Mouse (Mus musculus): ENCODE data around the gene Adcy7.

Adcy7 gene

GRCm38 (mm10) chr8:88325251-88325650, 53.0 kb downstream of the Adcy7 start:
- ATAC-seq (ENCODE audit: insufficient number of reproducible peaks, low FRiP score, low TSS enrichment): no peak

- ATAC-seq (ENCODE audit: insufficient number of reproducible peaks, low FRiP score, low TSS enrichment): no peak
Observed at GRCm38 (mm10) chr8:88325795-88326194, 53.6 kb downstream of the Adcy7 start.

- no peak for ATAC-seq (ENCODE audit: insufficient number of reproducible peaks, low FRiP score, low TSS enrichment)
Observed at GRCm38 (mm10) chr8:88326328-88326727, 54.1 kb downstream of the Adcy7 start.

- no peak for ATAC-seq (ENCODE audit: insufficient number of reproducible peaks, low FRiP score, low TSS enrichment)
Observed at GRCm38 (mm10) chr8:88328689-88329088, 56.5 kb downstream of the Adcy7 start.

GRCm38 (mm10) chr8:88330816-88331215, 58.6 kb downstream of the Adcy7 start:
- ATAC-seq (ENCODE audit: insufficient number of reproducible peaks, low FRiP score, low TSS enrichment): no peak

- no peak for ATAC-seq (ENCODE audit: insufficient number of reproducible peaks, low FRiP score, low TSS enrichment)
Observed at GRCm38 (mm10) chr8:88334384-88334783, 62.2 kb downstream of the Adcy7 start.

- no peak for ATAC-seq (ENCODE audit: insufficient number of reproducible peaks, low FRiP score, low TSS enrichment)
Observed at GRCm38 (mm10) chr8:88334975-88335374, 62.8 kb downstream of the Adcy7 start.

GRCm38 (mm10) chr8:88339221-88339620, 67.0 kb downstream of the Adcy7 start:
- ATAC-seq (ENCODE audit: insufficient number of reproducible peaks, low FRiP score, low TSS enrichment): no peak

- ATAC-seq (ENCODE audit: insufficient number of reproducible peaks, low FRiP score, low TSS enrichment): no peak
Observed at GRCm38 (mm10) chr8:88339887-88340695, 67.9 kb downstream of the Adcy7 start.

GRCm38 (mm10) chr8:88342026-88342425, 69.8 kb downstream of the Adcy7 start:
- ATAC-seq (ENCODE audit: insufficient number of reproducible peaks, low FRiP score, low TSS enrichment): no peak

- no peak for ATAC-seq (ENCODE audit: insufficient number of reproducible peaks, low FRiP score, low TSS enrichment)
Observed at GRCm38 (mm10) chr8:88349046-88349445, 76.8 kb downstream of the Adcy7 start.

GRCm38 (mm10) chr8:88357226-88357933, 85.2 kb downstream of the Adcy7 start:
- ATAC-seq (ENCODE audit: insufficient number of reproducible peaks, low FRiP score, low TSS enrichment): no peak

- ATAC-seq (ENCODE audit: insufficient number of reproducible peaks, low FRiP score, low TSS enrichment): no peak
Observed at GRCm38 (mm10) chr8:88357946-88358345, 85.7 kb downstream of the Adcy7 start.

- ATAC-seq (ENCODE audit: insufficient number of reproducible peaks, low FRiP score, low TSS enrichment): no peak
Observed at GRCm38 (mm10) chr8:88359959-88360358, 87.8 kb downstream of the Adcy7 start.

- ATAC-seq (ENCODE audit: insufficient number of reproducible peaks, low FRiP score, low TSS enrichment): 0 out of 2 replicates have a peak, but pooled peaks have one; percentile 10
Observed at GRCm38 (mm10) chr8:88361044-88361707, 89.0 kb downstream of the Adcy7 start.

- peak; percentile 80 for ATAC-seq (ENCODE audit: insufficient number of reproducible peaks, low FRiP score, low TSS enrichment)
Observed at GRCm38 (mm10) chr8:88361708-88362428, 89.7 kb downstream of the Adcy7 start, which contains the start of gene Brd7. Brd7 (minus strand) TSS chr8:88362194.

GRCm38 (mm10) chr8:88362446-88363150, 90.4 kb downstream of the Adcy7 start:
- ATAC-seq (ENCODE audit: insufficient number of reproducible peaks, low FRiP score, low TSS enrichment): no peak

- ATAC-seq (ENCODE audit: insufficient number of reproducible peaks, low FRiP score, low TSS enrichment): no peak
Observed at GRCm38 (mm10) chr8:88369221-88369620, 97.0 kb downstream of the Adcy7 start.

GRCm38 (mm10) chr8:88369805-88370204, 97.6 kb downstream of the Adcy7 start:
- no peak for ATAC-seq (ENCODE audit: insufficient number of reproducible peaks, low FRiP score, low TSS enrichment)

GRCm38 (mm10) chr8:88371522-88371921, 99.3 kb downstream of the Adcy7 start:
- ATAC-seq (ENCODE audit: insufficient number of reproducible peaks, low FRiP score, low TSS enrichment): no peak
